Mouse (Mus musculus) E14TG2a.4 (cell line): Measurements from ENCODE around the gene Tmem209.

ENCODE experiments used
- CTCF ChIP-seq: conservative IDR thresholded peaks from 2 replicates; pipeline ENCODE4 v1.5.1; 2014; ENCODE audit warnings: low read length
- NANOG ChIP-seq: IDR thresholded peaks from 2 replicates; pipeline ENCODE4 v1.6.1; 2014; ENCODE audit warnings: borderline replicate concordance, low read length, mixed read lengths
- POU5F1 ChIP-seq: IDR thresholded peaks from 2 replicates; pipeline ENCODE4 v1.6.1; 2014; ENCODE audit warnings: low read length, borderline replicate concordance

GRCm38 (mm10) chr6:30499049-30499448 lies 10.5 kb downstream of the Tmem209 start:
- no peak for TF ChIP-seq CTCF
- no peak for TF ChIP-seq NANOG
- TF ChIP-seq POU5F1 = no peak
